Comparison of ENCODE assay signal across 16 mouse cellular contexts in genomic region chr10:117612621-117613584, GRCm38 (mm10).
"Had no signal": no experiment of that assay in that cellular context is flagged by ENCODE, and none has a peak within 500 bp of the region (broad histone marks: within the 10 kb centered on the region; RNA-seq: fewer than 3 reads in every experiment).

No protein-coding gene starts in this region.

- H3K27me3 ChIP-seq: neural tube, embryonic 13.5 days; neural tube, embryonic 15.5 days; stomach, embryonic 15.5 days had no signal

- H3K9ac ChIP-seq: neural tube, embryonic 13.5 days; neural tube, embryonic 15.5 days; stomach, embryonic 15.5 days had no signal

- H3K4me1 ChIP-seq: neural tube, embryonic 13.5 days; neural tube, embryonic 15.5 days; stomach, embryonic 15.5 days had no signal

- DNase-seq: retina, postnatal 1 day; right cerebral cortex, adult 18-20 months; right cerebral cortex, postnatal 14 days; right cerebral cortex, postnatal 25 days; right cerebral cortex, postnatal 4 days; spleen, adult 18-20 months; thymus, adult 18-20 months; thymus, adult 2 months; thymus, postnatal 14 days; thymus, postnatal 25 days; thymus, postnatal 36 days; thymus, postnatal 4 days had no signal

- H3K4me2 ChIP-seq: neural tube, embryonic 13.5 days; neural tube, embryonic 15.5 days; stomach, embryonic 15.5 days had no signal

- H3K9me3 ChIP-seq: neural tube, embryonic 15.5 days; stomach, embryonic 15.5 days had no signal

- H3K4me3 ChIP-seq: neural tube, embryonic 13.5 days; neural tube, embryonic 15.5 days; stomach, embryonic 15.5 days had no signal

- H3K36me3 ChIP-seq: neural tube, embryonic 13.5 days; neural tube, embryonic 15.5 days; stomach, embryonic 15.5 days had no signal

- H3K27ac ChIP-seq: neural tube, embryonic 13.5 days; neural tube, embryonic 15.5 days; stomach, embryonic 15.5 days; stomach, postnatal 0 days had no signal
